Comparison of ENCODE assay signal across 15 mouse cellular contexts in genomic region chr16:45884194-45884593, GRCm38 (mm10).
"Had no signal": no experiment of that assay in that cellular context is flagged by ENCODE, and none has a peak within 500 bp of the region (broad histone marks: within the 10 kb centered on the region; RNA-seq: fewer than 3 reads in every experiment).

No protein-coding gene starts in this region.

- DNase-seq: layer of hippocampus, postnatal 36 days; lung, adult 18-20 months; lung, postnatal 14 days; lung, postnatal 4 days; midbrain, embryonic 14.5 days; thymus, adult 18-20 months; thymus, postnatal 36 days had no signal

- H3K4me1 ChIP-seq: lung, embryonic 15.5 days had no signal

- H3K27me3 ChIP-seq: limb, embryonic 12.5 days; limb, embryonic 15.5 days; lung, embryonic 15.5 days had no signal

- H3K27ac ChIP-seq: left cerebral cortex, adult 2 months; limb, embryonic 12.5 days; limb, embryonic 15.5 days; liver, embryonic 14.5 days; lung, embryonic 15.5 days had no signal

- H3K4me3 ChIP-seq: left cerebral cortex, adult 2 months; limb, embryonic 12.5 days; limb, embryonic 15.5 days; lung, embryonic 15.5 days had no signal

- H3K9me3 ChIP-seq: limb, embryonic 12.5 days; limb, embryonic 15.5 days; lung, embryonic 15.5 days had no signal

- ATAC-seq: intestine, postnatal 0 days had no signal

- H3K4me2 ChIP-seq: limb, embryonic 12.5 days; limb, embryonic 15.5 days; liver, embryonic 11.5 days; lung, embryonic 15.5 days; midbrain, embryonic 11.5 days had no signal

- H3K9ac ChIP-seq: limb, embryonic 12.5 days; limb, embryonic 15.5 days; liver, embryonic 14.5 days; lung, embryonic 15.5 days had no signal

- H3K36me3 ChIP-seq: limb, embryonic 12.5 days; limb, embryonic 15.5 days; lung, embryonic 15.5 days had no signal
